Mouse (Mus musculus): ENCODE results near the gene Tulp2. TPM values are rescaled to one million over a fixed set of nuclear protein-coding genes. Genes with fewer than 3 reads are reported as not detected.
"Not testable (repeated sequence)": the region's sequence is repeated elsewhere in the genome, so short reads cannot be mapped to it uniquely, and the experiment has no call there.

Gene Tulp2
- polyA plus RNA-seq, 1 experiment from 2014 or later, result 0.22 TPM

DNA sequence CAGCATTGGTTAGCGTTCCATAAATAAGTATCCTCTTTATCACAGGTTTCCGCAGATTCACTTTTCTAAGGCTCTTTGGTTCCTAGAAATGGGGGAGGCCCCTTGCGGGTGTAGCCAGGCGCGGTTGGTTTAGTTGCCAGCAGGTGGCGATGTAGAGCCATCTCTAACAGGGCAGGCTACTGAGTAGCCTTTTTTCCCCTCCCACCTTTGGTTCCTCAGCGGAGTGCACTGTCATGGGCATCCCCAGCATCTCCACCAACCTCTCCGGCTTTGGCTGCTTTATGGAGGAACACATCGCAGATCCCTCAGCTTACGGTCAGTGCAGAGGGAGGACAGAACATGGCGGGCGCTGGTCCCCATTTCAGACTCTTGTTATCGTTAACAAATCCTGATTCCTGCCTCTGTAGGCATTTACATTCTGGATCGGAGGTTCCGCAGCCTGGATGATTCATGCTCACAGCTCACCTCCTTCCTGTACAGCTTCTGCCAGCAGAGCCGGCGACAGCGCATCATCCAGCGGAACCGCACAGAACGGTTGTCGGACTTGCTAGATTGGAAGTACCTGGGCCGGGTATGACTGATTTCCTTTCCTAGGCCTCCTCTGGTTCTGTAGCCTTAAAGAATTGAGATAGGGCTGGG lies 30.2 kb upstream of the Tulp2 start:
- Histone ChIP-seq H3K4me2 (replicated peaks) (no peak overlapping the region), H3K27ac (no peak overlapping the region), H3K4me3 (replicated peaks) (no peak overlapping the region), H3K9ac (replicated peaks) (0 out of 2 replicates have a peak overlapping the region, but pooled peaks have one; percentile 7), H3K36me3 (peaks cover 60% of the 10 kb centered on the region), H3K4me1 (replicated peaks) (peaks cover 8% of the 10 kb centered on the region), H3K27me3 (no peaks in the 10 kb centered on the region), H3K9me3 (no peaks in the 10 kb centered on the region)
- peak; percentile 85 for ATAC-seq
- WGBS, result 52% methylated on average over 23 of the region's 23 CpGs

DNA sequence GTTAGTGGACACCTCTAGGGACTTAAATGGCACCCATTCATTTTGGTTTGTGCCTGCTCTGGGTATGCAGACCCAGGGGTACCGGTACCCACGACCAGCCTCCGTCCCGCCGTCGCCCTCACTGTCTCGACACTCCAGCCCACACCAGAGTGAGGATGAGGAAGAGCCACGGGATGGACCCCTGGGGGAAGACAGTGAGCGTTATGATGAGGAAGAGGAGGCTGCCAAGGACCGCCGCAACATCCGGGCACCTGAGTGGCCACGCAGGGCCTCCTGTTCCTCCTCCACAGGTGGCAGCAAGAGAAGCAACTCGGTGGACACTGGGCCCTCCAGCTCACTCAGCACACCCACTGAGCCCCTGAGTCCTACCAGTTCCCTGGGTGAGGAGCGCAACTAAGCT lies 26.7 kb upstream of the Tulp2 start:
- Histone ChIP-seq H3K27me3 (no peaks in the 10 kb centered on the region), H3K9me3 (no peaks in the 10 kb centered on the region), H3K4me3 (replicated peaks) (no peak overlapping the region), H3K27ac (no peak overlapping the region), H3K4me2 (replicated peaks) (no peak overlapping the region), H3K36me3 (peaks cover 58% of the 10 kb centered on the region), H3K4me1 (replicated peaks) (peaks cover 28% of the 10 kb centered on the region), H3K9ac (replicated peaks) (no peak overlapping the region)
- WGBS, result 92% methylated on average over 15 of the region's 15 CpGs
- no peak for ATAC-seq

DNA sequence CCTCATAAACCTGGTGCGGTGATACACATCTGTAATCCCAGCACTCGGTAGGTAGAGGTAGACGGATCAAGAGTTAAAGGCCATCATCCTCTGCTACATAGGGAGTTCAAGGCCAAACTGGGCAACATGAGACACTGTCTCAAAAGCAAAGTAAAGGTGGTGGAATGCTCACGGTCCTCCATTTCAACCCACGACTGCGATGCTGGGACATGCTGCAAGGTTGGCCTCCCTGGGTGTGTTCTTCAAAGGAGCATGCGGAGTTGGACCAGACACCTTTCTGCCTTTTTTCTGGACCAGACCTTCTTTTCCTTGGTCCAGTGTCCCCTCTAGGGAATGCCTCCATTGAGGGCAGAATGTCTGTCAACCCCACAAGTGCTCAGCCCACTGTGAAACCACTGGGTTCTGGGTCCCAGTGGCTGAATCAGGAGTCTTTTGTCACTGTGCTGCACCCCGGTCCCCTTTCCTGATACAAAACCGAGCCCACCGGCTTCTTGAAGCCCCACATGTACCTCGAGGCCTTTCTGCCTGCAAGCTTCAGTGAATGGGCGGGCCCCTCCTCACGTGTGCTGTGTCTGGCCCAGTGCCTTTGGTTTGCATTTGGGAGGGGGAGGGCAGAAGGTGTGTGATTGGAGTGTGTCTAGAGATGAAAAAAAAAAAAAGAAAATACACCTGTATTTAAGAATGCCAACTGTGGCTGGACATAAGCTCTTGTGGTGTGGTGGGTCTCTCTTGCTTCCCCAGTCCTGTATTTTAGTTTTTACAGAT lies 25.6 kb upstream of the Tulp2 start:
- no peaks in the 10 kb centered on the region for H3K27me3 ChIP-seq
- no peaks in the 10 kb centered on the region for H3K9me3 ChIP-seq
- H3K4me3 ChIP-seq (replicated peaks), result 0 out of 2 replicates have a peak overlapping the region, but pooled peaks have one; percentile 95
- H3K9ac ChIP-seq (replicated peaks), result no peak overlapping the region
- H3K4me2 ChIP-seq (replicated peaks), result peak overlapping the region; percentile 92; the same call in 1 of the 2 replicates
- peaks cover 55% of the 10 kb centered on the region for H3K36me3 ChIP-seq
- 78% methylated on average over 13 of the region's 13 CpGs for WGBS
- ATAC-seq, result no peak
- H3K27ac ChIP-seq, result peak overlapping the region; percentile 32; the same call in 1 of the 2 replicates
- peaks cover 40% of the 10 kb centered on the region for H3K4me1 ChIP-seq (replicated peaks)

DNA sequence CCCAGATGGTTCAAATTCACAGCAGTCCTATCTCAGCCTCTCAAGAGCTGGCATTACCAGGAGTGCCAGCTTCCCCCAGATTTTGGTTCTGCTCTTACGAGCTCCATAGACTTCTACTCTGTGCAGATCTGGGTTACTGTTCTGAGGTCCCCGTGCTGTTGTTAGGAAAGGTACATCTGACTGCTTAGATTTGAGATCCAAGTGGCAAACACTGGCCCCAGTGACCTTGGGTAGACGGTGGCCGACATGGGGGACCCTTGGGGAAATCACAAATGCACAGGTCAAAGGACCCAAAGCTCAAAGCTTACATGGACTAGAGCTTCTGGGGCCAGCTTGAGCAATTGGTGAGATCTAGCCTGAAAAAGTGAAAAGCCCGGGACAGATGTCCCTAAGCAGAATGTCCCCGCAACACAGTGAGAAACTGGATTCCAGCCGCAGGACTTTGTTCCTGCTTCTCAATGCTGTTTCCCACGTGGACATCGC lies 24.9 kb upstream of the Tulp2 start:
- H3K4me2 ChIP-seq (replicated peaks), result peak overlapping the region; percentile 92
- no peaks in the 10 kb centered on the region for H3K27me3 ChIP-seq
- peak overlapping the region; percentile 32 for H3K27ac ChIP-seq
- H3K36me3 ChIP-seq, result peaks cover 59% of the 10 kb centered on the region
- H3K4me3 ChIP-seq (replicated peaks), result peak overlapping the region; percentile 95
- H3K9me3 ChIP-seq, result no peaks in the 10 kb centered on the region
- H3K4me1 ChIP-seq (replicated peaks), result peaks cover 42% of the 10 kb centered on the region
- H3K9ac ChIP-seq (replicated peaks), result peak overlapping the region; percentile 97
- ATAC-seq, result no peak
- WGBS, result 60% methylated on average over 9 of the region's 9 CpGs

DNA sequence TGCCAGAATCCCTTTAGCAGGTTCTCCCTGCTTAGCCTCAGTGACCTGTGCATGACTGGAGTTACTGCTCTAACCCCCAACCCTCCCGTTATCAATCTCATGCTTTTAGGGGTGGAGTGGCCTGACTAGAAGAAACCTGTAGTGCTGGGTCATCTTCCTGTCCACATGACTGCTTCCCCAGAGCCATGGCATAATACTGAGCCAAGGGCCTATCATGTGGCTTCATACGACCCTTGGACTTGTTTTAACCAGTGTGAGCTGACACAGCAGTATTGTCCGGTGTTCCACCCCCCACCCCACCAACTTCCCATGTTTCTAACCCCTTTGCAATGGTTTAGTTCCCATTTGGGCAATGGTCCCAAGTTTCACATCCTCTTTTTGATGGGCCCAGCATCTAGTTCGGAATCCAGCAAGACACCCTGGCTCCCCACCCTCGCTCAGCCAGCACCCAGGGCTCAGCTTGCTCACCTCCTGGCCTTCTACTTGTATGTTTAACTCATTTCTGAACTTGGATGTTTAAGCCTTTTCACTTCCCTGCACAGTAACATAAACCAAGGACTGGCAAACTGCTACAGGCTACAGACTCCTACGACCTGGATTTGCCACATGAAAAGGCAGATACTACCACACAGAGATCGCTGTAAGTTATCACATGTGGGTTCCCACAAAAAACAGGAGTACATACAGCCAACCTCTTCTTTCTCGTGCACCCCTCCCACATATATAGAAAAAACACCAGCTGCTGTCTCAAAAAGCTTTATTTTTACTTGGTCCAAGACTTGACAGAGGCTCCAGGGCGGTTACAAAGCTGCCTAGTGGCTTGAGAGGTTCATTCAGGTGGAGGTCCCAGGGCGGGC lies 24.2 kb upstream of the Tulp2 start:
- Histone ChIP-seq H3K4me2 (replicated peaks) (peak overlapping the region; percentile 92), H3K4me3 (replicated peaks) (peak overlapping the region; percentile 95), H3K9ac (replicated peaks) (peak overlapping the region; percentile 97), H3K36me3 (peaks cover 63% of the 10 kb centered on the region), H3K9me3 (no peaks in the 10 kb centered on the region), H3K4me1 (replicated peaks) (peaks cover 44% of the 10 kb centered on the region), H3K27me3 (no peaks in the 10 kb centered on the region), H3K27ac (peak overlapping the region; percentile 15; the same call in 1 of the 2 replicates)
- no peak for ATAC-seq
- 79% methylated on average over 10 of the region's 10 CpGs for WGBS

DNA sequence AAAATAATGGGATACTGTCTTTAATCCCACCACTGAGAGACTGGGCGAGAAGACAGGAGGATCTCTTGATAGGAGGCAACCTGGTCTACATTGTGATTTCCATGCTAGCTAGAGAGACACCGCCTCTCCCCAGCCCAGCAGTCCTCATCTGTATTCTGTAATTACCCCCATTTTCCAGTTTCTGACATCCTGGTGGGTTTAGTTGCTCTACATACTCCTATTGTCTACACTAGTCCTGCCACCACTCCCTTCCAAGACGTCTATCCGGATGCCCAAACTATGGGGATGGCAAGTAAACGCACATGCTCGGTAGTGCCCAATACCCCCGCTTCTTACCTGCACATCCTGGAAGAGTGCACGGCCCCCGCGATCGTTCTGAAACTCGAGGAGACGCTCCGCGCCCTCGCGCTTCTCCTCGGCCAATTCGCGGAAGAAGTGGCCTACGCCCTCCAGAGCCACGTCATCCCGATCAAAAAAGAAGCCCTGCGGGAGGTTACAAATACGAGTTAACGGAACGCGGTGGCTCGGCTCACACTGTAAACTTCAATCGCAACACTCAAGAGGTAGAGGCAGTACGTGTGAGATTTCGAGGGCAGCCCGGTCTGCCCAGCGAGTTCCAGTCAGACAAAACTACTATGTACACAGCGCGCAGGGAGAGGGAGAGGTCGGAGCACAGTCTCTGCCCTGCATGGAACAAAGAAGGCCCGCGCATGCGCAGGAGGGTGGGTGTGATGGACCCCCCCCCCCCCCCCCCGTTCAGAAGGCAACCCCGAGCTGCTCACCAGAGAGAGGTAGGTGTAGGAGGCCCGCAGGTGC lies 22.7 kb upstream of the Tulp2 start:
- peak; percentile 79 for ATAC-seq
- WGBS, result under 1% methylated on average over 42 of the region's 43 CpGs
- Histone ChIP-seq H3K4me2 (replicated peaks) (peak overlapping the region; percentile 92), H3K4me1 (replicated peaks) (peaks cover 44% of the 10 kb centered on the region), H3K4me3 (replicated peaks) (peak overlapping the region; percentile 95), H3K27ac (peak overlapping the region; percentile 95), H3K9me3 (no peaks in the 10 kb centered on the region), H3K27me3 (no peaks in the 10 kb centered on the region), H3K36me3 (peaks cover 69% of the 10 kb centered on the region), H3K9ac (replicated peaks) (peak overlapping the region; percentile 97)

DNA sequence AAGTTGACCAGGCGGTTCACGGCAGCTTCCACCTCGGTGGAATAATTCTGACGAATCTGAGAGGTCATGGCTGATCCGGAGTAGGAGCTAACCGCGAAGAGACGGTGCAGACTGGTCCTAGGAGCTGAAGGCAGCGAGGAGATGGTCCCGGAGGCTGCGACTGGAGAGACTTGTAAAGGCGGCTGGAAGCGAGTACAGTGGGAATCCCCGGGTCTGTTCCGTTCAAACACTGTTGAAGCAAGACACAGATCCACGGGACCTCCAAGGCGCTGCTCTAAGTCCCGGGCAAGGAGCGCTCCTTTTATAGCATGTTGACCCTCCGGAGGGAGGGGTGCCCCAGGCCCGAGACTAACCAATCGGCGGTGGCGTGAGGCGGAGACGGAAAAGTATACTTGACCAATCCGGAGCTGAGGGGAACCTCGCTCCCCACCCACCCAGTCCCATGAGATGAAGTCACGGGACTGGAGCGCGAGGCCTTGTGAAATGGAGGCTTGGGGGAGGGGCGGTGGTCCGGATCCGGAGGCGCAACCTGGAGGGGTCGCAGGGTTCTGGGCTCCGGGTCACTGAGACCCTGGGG lies 22.0 kb upstream of the Tulp2 start, which contains the start of gene Ftl1:
Gene Ftl1, minus strand, starts transcription at position 321 of the 577 bp plus-strand sequence.
- H3K9ac ChIP-seq (replicated peaks), result peak within 1 kb of the TSS; percentile 97
- peaks cover 45% of the 10 kb centered on the region for H3K4me1 ChIP-seq (replicated peaks)
- H3K9me3 ChIP-seq, H3K27me3 ChIP-seq: not testable (repeated sequence)
- peak within 1 kb of the TSS; percentile 92 for H3K4me2 ChIP-seq (replicated peaks)
- H3K36me3 ChIP-seq, result peaks cover 65% of the 10 kb centered on the region
- peak; percentile 95 for ATAC-seq
- peak within 1 kb of the TSS; percentile 95 for H3K4me3 ChIP-seq (replicated peaks)
- peak within 1 kb of the TSS; percentile 95 for H3K27ac ChIP-seq
- WGBS, result 0% methylated on average over 34 of the region's 37 CpGs

DNA sequence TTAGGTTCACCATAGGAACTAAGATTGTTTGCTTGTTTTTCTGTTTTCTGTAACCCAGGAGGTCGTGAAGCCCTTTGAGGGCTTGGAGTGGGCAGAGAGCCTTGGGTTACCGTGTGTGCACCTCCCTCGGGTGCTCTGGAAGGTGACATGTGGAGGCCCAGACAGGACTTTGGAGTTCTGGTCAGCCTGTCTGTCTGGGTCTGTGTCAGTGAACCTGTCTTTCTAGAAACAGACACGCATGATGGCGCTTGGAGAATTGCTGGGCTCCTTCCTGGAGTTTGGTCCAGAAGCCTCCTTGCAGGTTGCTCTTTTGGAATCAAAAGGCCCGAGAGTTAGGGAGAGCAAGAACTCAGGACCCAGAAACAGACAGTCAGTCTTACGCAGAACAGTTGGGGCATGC lies 21.3 kb upstream of the Tulp2 start:
- peak overlapping the region; percentile 95 for H3K27ac ChIP-seq
- H3K4me1 ChIP-seq (replicated peaks), result peaks cover 52% of the 10 kb centered on the region
- peak overlapping the region; percentile 61 for H3K9ac ChIP-seq (replicated peaks)
- H3K4me3 ChIP-seq (replicated peaks), result peak overlapping the region; percentile 95
- peak overlapping the region; percentile 56 for H3K4me2 ChIP-seq (replicated peaks)
- H3K9me3 ChIP-seq, result no peaks in the 10 kb centered on the region
- 76% methylated on average over 7 of the region's 7 CpGs for WGBS
- ATAC-seq, result peak; percentile 4; the same call in 1 of the 2 replicates
- peaks cover 64% of the 10 kb centered on the region for H3K36me3 ChIP-seq
- H3K27me3 ChIP-seq, result no peaks in the 10 kb centered on the region

DNA sequence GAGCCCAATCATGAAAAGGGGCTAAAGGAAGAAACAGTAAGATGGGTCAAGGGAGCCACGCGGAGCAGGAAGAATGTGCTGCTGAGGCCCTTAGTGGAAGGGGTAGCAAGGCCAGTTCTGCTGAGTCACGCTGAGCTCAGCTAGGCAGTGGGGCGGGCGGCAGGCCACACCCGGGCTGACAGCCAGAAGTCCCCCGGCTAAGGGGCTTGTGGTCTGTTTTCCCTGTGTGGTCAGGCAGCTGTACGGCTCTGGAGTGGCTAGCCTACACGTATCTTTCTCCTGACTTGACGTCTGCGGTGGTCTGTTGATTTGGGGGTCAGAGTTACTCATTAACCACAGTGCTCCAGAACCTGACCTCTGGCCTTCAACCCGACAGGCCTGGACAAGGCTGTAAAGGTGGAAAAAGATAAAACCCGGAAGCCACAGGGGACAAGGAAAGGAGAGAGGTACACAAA lies 20.8 kb upstream of the Tulp2 start:
- no peak for ATAC-seq
- 58% methylated on average over 13 of the region's 13 CpGs for WGBS
- H3K4me1 ChIP-seq (replicated peaks), result peaks cover 58% of the 10 kb centered on the region
- H3K4me3 ChIP-seq (replicated peaks), result no peak overlapping the region
- peak overlapping the region; percentile 95 for H3K27ac ChIP-seq
- H3K9ac ChIP-seq (replicated peaks), result peak overlapping the region; percentile 61; the same call in 1 of the 2 replicates
- no peaks in the 10 kb centered on the region for H3K9me3 ChIP-seq
- H3K36me3 ChIP-seq, result peaks cover 59% of the 10 kb centered on the region
- H3K27me3 ChIP-seq, result no peaks in the 10 kb centered on the region
- H3K4me2 ChIP-seq (replicated peaks), result peak overlapping the region; percentile 56; the same call in 1 of the 2 replicates

DNA sequence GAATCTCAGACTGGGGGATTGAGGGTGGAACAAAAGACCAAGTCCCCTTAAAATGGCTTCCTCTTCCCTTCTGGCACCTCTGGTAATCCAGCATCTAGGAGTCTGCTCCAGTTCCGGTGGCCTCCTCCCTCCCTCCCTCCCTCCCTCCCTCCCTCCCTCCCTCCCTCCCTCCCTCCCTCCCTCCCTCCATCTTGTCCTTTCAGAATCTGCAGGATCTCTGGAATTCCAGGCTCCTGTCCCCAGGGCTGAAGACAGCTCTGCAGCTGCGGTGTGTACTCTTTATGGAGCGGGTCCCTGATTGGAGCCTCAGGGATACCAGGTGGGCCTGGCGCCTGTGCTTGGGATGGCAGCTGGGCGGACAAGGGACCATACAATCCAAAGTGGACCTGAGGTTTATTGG lies 20.4 kb upstream of the Tulp2 start:
- WGBS, result 60% methylated on average over 5 of the region's 5 CpGs
- H3K9ac ChIP-seq (replicated peaks), result no peak overlapping the region
- H3K27ac ChIP-seq, result peak overlapping the region; percentile 95
- peaks cover 58% of the 10 kb centered on the region for H3K4me1 ChIP-seq (replicated peaks)
- no peak for ATAC-seq
- peaks cover 55% of the 10 kb centered on the region for H3K36me3 ChIP-seq
- H3K4me3 ChIP-seq (replicated peaks), result no peak overlapping the region
- H3K4me2 ChIP-seq (replicated peaks), result no peak overlapping the region
- no peaks in the 10 kb centered on the region for H3K27me3 ChIP-seq
- no peaks in the 10 kb centered on the region for H3K9me3 ChIP-seq

Data from midbrain, embryonic 13.5 days (tissue).